Mouse (Mus musculus): ENCODE results near the gene C2cd4c.
A peak's percentile ranks its signal among the peaks of the same experiment; 100 is the strongest.

C2cd4c gene

DNA sequence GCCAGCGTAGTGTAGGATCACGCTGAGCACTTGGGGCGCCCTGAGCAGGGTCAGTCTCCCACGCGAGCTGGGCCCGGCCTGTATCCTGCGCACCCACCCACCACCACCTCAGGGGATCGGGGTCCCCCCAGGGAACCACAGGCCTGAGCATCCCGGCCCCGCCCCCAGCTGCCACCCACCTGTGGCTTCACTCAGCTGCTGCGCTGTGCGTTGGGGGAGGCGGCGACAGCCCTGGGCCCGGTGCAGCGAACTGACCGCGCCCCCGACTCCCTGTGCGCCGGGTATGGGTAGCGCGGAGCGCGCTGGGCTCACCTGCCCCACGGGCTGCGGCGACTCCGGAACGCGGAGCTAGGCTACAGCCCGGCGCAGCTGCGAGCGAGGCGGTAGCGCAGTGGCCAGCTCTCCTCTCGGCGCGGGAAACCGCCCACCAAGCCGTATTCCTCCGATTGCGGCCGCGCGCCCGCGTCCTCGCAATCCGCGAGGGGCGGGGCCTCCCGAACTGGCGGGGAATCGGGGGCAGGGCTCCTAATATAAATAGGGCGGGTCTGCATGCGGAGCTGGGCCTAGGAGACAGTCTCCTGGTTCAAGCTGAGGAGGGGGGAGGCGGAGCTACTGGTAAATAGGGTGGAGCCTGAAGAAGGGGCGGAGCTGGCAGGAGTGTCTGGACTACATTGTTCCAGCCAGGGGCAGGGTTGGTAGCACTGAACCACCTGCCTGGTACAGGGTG, at the start of gene C2cd4c:
TSS of gene C2cd4c (minus strand) at position 448 of the 727 bp plus-strand sequence.
- DNase-seq, result peak; percentile 51

- DNase-seq, result no peak
These were observed 48.0 kb upstream of the C2cd4c start for GRCm38 (mm10) chr10:79661861-79662260.

DNA sequence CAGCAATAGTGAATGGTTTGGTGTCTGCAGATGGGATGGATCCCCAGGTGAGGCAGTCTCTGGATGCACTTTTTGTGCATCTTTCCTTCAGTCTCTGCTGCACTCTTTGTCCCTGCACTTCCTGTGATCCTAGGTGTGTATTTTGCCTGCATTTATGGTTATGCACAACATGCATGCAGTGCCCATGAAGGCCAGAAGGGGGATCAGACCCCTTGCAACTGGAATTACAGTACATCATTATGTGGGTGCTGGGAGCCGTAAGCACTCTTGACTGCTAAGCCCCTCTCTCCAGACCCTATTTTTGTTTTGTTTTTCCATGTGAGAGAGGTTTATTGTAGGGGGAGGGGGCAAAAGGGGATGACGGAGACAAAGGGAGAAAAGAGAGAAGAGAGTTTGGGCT, 46.5 kb upstream of the C2cd4c start:
- no peak for DNase-seq

DNA sequence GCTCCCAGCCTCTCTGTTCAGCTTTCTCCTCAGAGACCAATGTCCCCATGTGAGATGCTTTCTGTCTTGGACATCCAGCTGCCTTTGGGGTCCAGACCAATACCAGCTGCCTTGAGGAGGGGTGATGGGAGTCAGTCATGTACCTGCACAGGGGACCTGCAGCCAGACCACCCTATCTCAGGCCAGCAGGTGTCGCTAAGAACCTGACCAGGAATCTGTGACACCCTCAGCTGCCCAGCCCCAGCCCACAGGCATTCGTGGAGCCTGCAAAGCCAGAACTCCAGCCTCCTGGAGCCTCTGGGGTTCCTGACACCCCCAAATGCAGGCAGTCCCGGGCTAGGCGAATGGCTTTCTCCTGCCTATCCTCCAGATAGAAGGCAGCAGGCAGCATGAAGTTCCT, 45.0 kb upstream of the C2cd4c start:
- peak; percentile 25 for DNase-seq

DNA sequence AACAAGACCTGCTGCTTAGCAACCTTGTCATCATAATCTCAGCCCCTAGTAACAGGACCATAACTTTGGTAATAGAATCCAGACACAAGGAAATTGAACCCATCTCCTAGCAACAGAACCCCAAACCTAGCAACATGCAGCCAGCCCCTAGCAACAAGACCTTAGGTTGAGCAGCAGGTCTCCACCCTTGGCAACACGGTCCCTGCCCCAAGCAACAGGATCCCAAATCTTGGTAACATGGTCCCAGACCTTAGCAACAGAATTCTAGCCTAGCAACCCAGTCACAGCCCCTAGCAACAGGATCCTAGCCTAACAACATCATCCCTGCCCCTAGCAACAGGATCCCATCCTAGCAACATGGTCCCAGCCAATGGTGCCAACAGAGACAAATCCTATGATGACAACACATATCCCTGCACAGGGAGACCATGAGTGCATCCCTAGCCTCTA, 41.1 kb upstream of the C2cd4c start:
- no peak for DNase-seq

- DNase-seq, result no peak
These were observed 39.0 kb upstream of the C2cd4c start for GRCm38 (mm10) chr10:79652789-79653188.

DNA sequence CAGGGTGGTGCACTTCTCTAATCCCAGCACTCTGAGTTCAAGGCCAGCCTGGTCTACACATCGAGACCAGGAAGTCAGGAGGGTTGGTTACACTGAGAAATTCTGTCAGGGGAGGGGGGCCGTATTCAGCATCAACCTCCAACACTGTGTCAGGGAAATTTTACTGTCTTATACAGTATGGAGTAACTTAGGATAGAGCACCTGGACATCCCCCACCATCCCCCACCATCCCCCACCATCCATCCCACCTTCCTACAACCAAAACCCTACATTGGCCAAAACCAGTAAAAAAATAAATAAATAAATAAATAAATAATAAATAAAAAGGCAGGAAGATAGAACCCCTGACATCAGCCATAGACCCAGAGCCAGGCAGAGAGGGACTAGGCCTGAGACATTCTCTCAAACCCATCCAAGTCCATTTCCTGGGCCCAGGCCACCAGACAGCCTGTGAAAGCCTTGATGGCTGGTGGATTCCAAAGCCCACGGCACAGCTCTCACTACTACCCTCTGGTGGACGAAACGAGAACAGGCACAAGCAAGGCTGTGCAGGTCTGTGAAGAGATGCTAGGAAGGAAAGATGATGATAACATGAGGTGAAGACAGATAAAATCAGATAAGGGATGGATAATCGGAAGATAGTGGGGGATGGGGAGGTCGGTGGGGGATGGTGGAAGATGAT, 35.4 kb upstream of the C2cd4c start:
- DNase-seq, result peak; percentile 79

GRCm38 (mm10) chr10:79645711-79646110, 31.9 kb upstream of the C2cd4c start, which contains the start of gene Odf3l2:
TSS of gene Odf3l2 (minus strand) at chr10:79645738.
- DNase-seq, result no peak

GRCm38 (mm10) chr10:79638486-79639204, 24.8 kb upstream of the C2cd4c start:
- peak; percentile 20 for DNase-seq

- peak; percentile 14 for DNase-seq
These were observed 23.6 kb upstream of the C2cd4c start, which contains the start of gene Shc2 for GRCm38 (mm10) chr10:79637128-79638110. TSS of gene Shc2 (minus strand) at chr10:79637918.

GRCm38 (mm10) chr10:79636287-79636686, 22.5 kb upstream of the C2cd4c start:
- DNase-seq, result no peak

- DNase-seq, result no peak
These were observed 19.4 kb upstream of the C2cd4c start for GRCm38 (mm10) chr10:79633006-79633777.

- DNase-seq, result no peak
These were observed 17.6 kb upstream of the C2cd4c start for GRCm38 (mm10) chr10:79631432-79631831.

DNA sequence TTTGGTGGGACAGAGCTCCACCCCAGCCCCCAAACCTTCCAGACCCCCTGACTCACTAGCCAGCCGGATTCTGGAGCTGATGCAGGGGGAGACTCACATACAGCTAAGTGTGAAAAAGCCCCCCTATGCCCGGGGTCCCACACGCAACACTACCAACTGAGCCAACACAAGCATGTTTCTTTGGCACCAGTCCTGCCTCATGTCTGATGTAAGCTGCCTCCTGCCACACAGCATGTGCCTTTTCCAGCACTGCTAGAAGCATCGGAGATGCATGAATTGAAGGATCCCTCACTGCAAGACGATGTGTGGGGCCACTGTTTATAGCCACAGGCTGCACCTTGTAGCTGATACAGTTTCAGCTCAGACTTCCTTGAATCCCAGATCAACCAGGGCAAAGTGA, 14.6 kb upstream of the C2cd4c start:
- no peak for DNase-seq

GRCm38 (mm10) chr10:79626156-79626555, 12.3 kb upstream of the C2cd4c start:
- DNase-seq, result no peak

DNA sequence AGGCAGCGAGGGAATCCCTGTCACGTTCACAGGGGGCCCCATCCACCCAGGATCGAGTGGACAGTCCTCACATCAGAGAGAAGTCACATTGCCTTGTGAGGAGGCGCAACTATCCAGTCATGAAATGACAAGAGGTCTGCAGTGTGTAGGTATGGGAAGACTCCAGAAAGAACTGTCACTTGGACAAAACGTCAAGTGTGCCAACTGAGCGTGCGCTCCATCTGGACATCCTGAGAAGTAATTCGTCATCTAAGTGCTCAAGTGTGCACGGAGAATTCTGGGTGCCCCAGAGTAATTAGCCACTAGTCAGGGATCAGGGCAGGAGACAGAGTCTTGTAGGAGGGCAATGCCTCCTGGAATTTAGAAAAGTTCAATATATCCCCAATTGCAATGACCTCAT, 11.6 kb upstream of the C2cd4c start:
- DNase-seq, result no peak

GRCm38 (mm10) chr10:79623950-79624349, 10.1 kb upstream of the C2cd4c start:
- no peak for DNase-seq

DNA sequence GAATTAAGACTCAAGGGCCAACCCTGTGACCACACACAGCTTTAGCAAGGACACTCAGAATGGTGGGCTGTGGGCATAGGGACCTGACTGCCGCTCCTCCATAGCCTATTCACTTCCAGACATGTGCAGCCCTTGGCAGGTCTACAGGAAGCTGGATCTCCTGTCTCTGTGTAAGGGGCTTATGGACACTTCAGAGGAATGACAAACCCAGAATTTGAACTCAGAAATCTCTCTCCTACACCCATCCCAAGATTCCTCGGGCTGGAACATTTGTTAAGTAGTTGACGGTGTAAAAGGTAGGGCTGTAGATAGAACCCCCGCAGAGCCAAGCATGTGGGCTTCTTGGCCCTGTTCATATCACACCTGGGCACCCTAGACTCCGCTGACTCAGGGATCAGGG, 2.6 kb upstream of the C2cd4c start:
- no peak for DNase-seq

- DNase-seq, result no peak
These were observed 2.0 kb upstream of the C2cd4c start for GRCm38 (mm10) chr10:79615860-79616259.

DNA sequence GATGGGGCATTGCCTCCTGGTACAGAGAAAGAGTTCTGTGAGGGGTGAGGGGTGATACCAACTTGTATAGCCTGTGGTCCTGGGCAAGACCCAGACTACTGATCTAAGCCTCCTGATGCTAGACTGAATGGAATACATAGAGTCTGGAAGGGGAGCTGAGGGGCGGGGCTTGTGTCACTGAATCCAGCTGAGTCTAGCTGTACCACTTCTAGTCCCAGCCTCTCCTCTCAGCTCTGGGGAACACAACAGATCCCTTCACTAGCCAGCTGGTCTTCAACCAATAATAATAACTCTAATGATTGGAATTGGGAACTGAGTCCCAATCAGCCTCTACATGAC, 449 bp upstream of the C2cd4c start:
- no peak for DNase-seq

Data from lung, postnatal 14 days (tissue).